ENCODE assay signal across 13 mouse cellular contexts in genomic region chr4:58168366-58168765, GRCm38 (mm10). TPM values are rescaled to one million over a fixed set of nuclear protein-coding genes. Genes with fewer than 3 reads are reported as not detected.
DNase-seq lines count a peak whose midpoint lies in the region; TF ChIP-seq lines count a peak whose summit lies in the region.
"Had no signal": no experiment of that assay in that cellular context is flagged by ENCODE, and none has a peak within 500 bp of the region (broad histone marks: within the 10 kb centered on the region; RNA-seq: fewer than 3 reads in every experiment).

No protein-coding gene starts in this region.

- H3K4me3 ChIP-seq in layer of hippocampus, adult 2 months = no peak overlapping the region
- H3K4me3 ChIP-seq: heart, adult 2 months had no signal

- peak; percentile 62 for DNase-seq in cerebellum, adult 11-12 months
- no peak for DNase-seq in cerebellum, postnatal 4 days (ENCODE audit: low spot score in 2 of 2)
- peak in 1 of 2 experiments; percentile 28 for DNase-seq in layer of hippocampus, adult 2 months (ENCODE audit: low spot score in 2 of 2)
- no peak for DNase-seq in layer of hippocampus, adult 9-11 months
- peak; percentile 92 for DNase-seq in adipocyte (ENCODE audit: low spot score)
- peak; percentile 49 to 55 for DNase-seq in cerebellum, postnatal 25 days
- no peak for DNase-seq in kidney, adult 8-10 months
- DNase-seq in embryo, embryonic 11 days = no peak
- DNase-seq: forebrain, postnatal 0 days; kidney, postnatal 25 days; lung, adult 2 months had no signal

- H3K27ac ChIP-seq in layer of hippocampus, adult 2 months = no peak overlapping the region
- H3K27ac ChIP-seq: heart, adult 2 months; hindbrain, embryonic 14.5 days had no signal

- peak; percentile 26; the same call in 1 of the 2 replicates for TF ChIP-seq CTCF in layer of hippocampus, adult 2 months (conservative IDR thresholded peaks at IDR 0.05)

RNA-seq across cellular contexts. Expression of gene Svep1, which starts 38.3 kb away (rescaled TPM):
- under 1 TPM; 0.64 to 0.72 TPM for total RNA-seq in layer of hippocampus, adult 2 months (2021)

Comparison
In these comparisons a context has a peak if more than half of its experiments do, and no peak if none do; other contexts are left out.
1. DNase-seq: peak in cerebellum, adult 11-12 months (single experiment), adipocyte (single experiment) and cerebellum, postnatal 25 days (2 of 2); none in cerebellum, postnatal 4 days (0 of 2), layer of hippocampus, adult 9-11 months (single experiment), kidney, adult 8-10 months (0 of 2) and embryo, embryonic 11 days (single experiment).